Mouse (Mus musculus) layer of hippocampus, adult 11-12 months (tissue): ENCODE measurements at regions not wholly inside any gene's neighbourhood (a gene's known extent, or its start where the extent isn't known, plus 50 kb on each side); places are given as distances from the start of the nearest gene placed in this dataset.

Experiments
- DNase-seq: peaks from one replicate; pipeline ENCODE4 v3.0.0; 2022; ENCODE audit warnings: low spot score

DNA sequence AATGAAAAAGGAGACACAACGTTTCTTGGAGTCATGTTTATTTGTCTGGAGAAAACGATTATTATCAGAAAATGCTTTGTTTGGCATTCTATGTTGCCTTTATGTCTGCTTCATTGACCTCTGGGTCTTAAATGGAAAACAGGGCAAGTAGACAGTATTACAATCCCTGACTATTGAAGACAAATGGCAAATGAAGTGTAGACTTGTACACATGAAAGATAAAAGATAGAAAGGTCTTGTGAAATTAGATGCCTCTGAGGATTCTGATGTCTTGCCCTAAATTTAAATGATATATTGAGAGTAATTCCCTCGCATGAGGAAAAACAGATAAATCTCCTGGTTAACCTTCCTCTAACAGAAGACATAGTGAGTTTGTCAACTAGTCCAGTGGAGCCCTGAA lies 1186.7 kb downstream of the Slitrk1 start:
- no peak for DNase-seq

DNA sequence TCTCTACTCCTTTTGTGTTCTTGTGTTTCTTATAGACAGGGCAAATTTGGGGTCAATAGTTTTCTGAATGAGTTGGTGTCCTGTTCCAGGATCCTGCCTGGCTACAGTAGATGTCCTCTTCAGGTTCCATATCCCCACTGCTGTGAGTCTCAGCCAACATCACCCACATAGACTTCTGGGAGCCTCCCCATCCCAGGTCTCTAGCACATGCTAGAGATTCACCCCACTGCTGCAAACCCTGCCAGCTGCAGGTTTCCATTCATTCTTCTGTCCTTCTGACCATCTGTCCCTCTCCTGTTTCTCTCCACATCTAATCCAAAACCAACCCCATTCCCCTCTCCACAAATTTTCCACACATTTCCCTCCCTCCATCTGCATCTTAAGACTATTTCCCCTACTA lies 1225.6 kb downstream of the Slitrk1 start:
- DNase-seq = no peak

DNA sequence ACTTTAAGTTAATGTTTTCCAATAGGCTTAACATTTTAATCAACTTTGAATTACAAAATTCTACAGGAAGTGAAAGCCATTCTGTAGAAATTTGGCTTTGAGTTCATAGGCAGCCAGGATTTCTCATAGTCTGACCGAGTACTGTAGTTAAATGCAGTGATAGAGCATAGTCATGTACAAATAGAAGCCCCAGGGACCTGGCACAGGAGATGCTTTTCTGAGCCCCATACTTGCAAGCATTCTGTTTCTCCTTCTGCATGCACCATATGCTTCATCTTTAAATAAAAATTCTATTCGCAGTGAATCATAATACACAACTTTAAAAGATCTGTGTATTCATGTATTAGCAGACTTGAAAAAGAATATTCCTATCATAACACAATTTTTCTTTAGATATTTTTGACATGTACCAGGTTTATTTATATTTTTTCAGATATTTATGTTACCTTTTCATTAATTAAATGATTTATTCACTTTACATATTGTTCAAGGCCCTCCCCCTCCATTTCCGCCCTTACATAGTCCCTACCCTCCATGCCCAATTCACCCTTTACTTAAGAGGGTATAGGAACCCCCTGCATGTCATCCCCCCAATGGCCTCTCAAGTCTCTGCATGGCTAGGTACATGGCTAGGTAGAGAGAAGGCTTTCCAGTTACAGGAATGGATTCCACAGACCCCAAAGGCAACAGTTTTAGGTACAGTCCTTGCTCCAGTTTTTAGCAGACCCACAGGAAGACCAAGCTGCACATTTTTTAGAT lies 1226.5 kb downstream of the Slitrk1 start:
- DNase-seq = peak; percentile 51

DNA sequence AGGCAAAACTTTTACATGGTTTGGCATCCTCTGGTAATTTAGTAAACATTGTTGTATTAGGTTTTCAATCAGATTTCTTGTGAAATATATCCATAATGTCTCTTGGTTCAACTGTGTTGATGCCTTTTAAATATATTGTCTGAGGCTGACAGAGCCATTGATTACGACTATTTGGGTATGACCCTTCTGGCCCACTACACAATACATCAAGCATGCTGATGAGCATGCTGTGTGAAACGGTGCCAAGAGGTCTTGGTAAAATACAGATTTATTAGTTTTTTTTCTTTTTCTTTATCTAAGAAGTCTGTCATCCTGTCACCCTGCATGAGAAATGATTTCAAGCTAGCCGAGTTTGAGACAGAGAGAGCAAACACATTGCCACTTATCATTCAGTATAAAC lies 1257.4 kb downstream of the Slitrk1 start:
- no peak for DNase-seq

GRCm38 (mm10) chr14:107615466-107615865 lies 1298.5 kb downstream of the Slitrk1 start:
- DNase-seq = no peak

- DNase-seq = no peak
Measured at GRCm38 (mm10) chr14:107614348-107614747, 1299.6 kb downstream of the Slitrk1 start.

DNA sequence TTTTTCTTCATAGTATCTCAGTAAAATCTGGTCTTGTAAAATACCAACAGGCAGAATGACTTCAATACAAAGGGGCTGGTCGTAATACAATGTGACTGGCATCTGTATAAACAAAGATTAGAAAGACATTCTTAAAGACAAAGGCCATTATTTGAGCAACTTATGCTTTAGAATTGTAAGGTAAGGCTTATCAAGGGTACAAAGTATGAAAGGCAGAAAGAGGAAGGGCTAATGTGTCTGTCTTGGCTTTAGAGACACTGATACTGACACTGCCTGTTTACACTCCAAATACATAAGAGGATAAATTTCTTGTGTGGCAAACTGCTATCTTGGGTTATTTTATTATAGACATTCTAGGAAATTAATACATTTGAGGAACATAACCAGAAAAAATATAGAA lies 1310.8 kb downstream of the Slitrk1 start:
- DNase-seq = no peak

GRCm38 (mm10) chr14:107586715-107587114 lies 1327.2 kb downstream of the Slitrk1 start:
- no peak for DNase-seq

DNA sequence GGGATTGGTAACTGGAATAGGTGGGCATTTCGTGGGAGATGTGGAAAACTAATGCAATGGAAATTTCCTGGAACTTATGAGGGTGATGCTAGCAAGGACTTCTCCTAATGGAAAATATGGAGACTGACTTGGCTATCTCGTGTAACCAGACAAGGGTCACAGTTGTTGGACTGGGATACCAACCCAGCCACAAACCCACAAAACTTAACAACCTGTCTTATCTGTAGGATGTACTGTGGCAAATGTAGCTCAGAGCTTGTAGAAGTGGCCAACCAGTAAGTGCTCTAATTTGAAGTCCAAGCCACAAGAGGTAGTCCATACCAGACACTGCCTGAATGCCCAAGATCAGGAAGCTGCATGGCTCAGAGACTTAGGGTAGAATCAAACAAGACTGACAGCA lies 1329.7 kb downstream of the Slitrk1 start:
- no peak for DNase-seq

DNA sequence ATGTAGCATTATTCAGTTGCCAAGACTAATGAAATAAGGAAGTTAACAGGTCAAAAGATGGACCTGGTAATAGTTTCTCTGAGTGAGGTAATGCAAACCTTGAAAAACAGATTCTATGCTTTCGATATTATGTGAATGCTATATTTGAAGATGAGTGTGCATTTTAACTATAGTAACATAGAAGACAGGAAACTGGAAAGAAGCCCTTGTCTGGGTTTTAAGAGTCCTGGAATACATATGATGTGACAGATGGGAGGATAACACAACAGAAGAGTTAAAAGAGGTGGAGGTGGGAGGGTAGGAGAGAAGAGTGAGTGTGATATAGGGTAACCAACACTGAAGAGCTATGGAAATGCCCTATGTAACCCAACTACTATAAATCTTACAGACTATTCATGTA lies 1343.3 kb downstream of the Slitrk1 start:
- no peak for DNase-seq

GRCm38 (mm10) chr14:107568496-107568895 lies 1345.5 kb downstream of the Slitrk1 start:
- no peak for DNase-seq
